Mouse (Mus musculus): ENCODE results near the gene Rnps1.
"Not testable (repeated sequence)": the region's sequence is repeated elsewhere in the genome, so short reads cannot be mapped to it uniquely, and the experiment has no call there.

Gene Rnps1

DNA sequence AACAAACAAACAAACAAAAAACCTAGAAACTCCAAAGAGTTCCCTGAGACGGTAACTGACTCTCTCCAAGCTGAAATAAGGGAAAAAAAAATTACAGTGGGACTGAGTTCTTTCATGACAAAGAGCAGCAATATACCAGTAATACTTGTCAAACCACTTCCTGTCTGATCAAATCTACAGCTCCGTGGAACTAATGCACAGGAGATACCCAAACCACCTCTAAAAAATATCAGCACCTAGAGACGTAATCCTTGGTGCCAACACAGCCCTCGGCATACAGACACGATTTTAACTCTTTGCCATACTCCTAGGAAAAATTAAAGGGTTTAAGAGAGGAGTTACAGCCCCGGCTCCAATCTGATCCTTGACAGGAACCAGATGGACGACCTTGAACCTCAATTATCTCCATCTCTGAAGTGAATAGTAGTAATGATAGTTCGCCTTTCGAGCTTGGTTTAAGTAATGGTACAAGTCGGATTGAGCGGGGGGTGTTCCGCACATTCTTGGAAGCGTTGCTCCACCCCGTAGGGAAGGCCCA lies 39.9 kb downstream of the Rnps1 start:
- Histone ChIP-seq H3K9me3 (ENCODE audit: low read length) (no peaks in the 10 kb centered on the region), H3K27me3 (ENCODE audit: insufficient read depth, low read length) (no peaks in the 10 kb centered on the region), H3K36me3 (ENCODE audit: insufficient read depth, low read length) (peaks cover 34% of the 10 kb centered on the region), H3K4me3 (replicated peaks; ENCODE audit: low read length) (peak overlapping the region; percentile 97), H3K4me1 (replicated peaks; ENCODE audit: low read depth, low read length) (peaks cover 18% of the 10 kb centered on the region)
- TF ChIP-seq POU5F1 (IDR thresholded peaks at IDR 0.05; ENCODE audit: borderline replicate concordance, low read length) = no peak
- no peak for TF ChIP-seq CTCF (conservative IDR thresholded peaks at IDR 0.05; ENCODE audit: low read length)
- TF ChIP-seq NANOG (IDR thresholded peaks at IDR 0.05; ENCODE audit: borderline replicate concordance, low read length) = no peak

GRCm38 (mm10) chr17:24454756-24455522 lies 40.6 kb downstream of the Rnps1 start:
- no peaks in the 10 kb centered on the region for H3K27me3 ChIP-seq (ENCODE audit: insufficient read depth, low read length)
- H3K4me3 ChIP-seq (replicated peaks; ENCODE audit: low read length) = peak overlapping the region; percentile 97
- H3K9me3 ChIP-seq (ENCODE audit: low read length) = no peaks in the 10 kb centered on the region
- peaks cover 27% of the 10 kb centered on the region for H3K36me3 ChIP-seq (ENCODE audit: insufficient read depth, low read length)
- TF ChIP-seq CTCF (conservative IDR thresholded peaks at IDR 0.05; ENCODE audit: low read length) (no peak), POU5F1 (IDR thresholded peaks at IDR 0.05; ENCODE audit: borderline replicate concordance, low read length) (no peak), NANOG (IDR thresholded peaks at IDR 0.05; ENCODE audit: borderline replicate concordance, low read length) (no peak)
- peaks cover 18% of the 10 kb centered on the region for H3K4me1 ChIP-seq (replicated peaks; ENCODE audit: low read depth, low read length)

DNA sequence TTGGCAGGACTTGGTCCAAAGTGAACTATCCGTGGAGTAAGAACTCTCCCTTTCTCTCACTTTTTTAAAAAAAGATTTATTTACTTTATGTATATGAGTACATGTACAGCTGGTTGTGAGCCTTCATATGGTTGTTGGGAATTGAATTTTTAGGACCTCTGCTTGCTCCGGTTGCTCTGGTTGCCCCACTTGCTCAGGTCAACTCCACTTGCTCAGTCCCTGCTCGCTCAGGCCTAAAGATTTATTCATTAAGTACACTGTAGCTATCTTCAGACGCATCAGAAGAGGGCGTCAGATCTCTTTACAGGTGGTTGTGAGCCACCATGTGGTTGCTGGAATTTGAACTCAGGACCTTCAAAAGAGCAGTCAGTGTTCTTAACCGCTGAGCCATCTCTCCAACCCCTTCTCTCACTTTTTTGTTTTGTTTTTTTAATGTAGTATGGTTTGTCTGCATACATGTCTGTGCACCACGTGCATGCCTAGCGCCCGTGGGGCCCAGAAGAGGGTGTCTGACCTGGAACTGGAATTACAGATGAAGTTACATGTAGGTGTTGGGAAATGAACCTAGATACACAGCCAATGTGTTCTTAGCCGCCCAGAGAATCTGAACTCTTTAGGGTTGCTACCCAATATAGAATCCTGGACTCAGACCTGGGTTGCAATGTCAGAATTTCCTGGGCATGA lies 41.3 kb downstream of the Rnps1 start:
- H3K4me3 ChIP-seq (replicated peaks; ENCODE audit: low read length) = peak overlapping the region; percentile 35; the same call in 1 of the 2 replicates
- not testable (repeated sequence) for H3K27me3 ChIP-seq (ENCODE audit: insufficient read depth, low read length); H3K9me3 ChIP-seq (ENCODE audit: low read length)
- peaks cover 20% of the 10 kb centered on the region for H3K36me3 ChIP-seq (ENCODE audit: insufficient read depth, low read length)
- peaks cover 18% of the 10 kb centered on the region for H3K4me1 ChIP-seq (replicated peaks; ENCODE audit: low read depth, low read length)

DNA sequence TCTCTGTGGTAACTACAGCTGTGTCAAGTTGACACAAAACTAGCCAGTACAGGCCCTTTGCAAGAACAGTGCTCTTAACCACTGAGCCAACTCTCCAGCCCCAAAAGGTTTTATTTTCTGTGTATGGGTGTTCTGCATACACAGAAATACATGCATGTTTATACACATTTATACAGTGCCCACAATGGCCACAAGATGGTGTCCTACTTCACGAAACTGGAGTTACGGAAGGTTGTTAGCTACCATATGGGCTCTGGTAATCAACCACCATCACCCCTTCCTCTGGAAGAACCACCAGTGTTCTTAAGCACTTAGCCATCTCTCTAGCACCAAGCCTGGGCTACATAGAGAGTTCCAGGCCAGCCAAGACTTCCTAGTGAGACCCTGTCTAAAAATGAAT lies 47.2 kb downstream of the Rnps1 start:
- peaks cover 14% of the 10 kb centered on the region for H3K4me1 ChIP-seq (replicated peaks; ENCODE audit: low read depth, low read length)
- no peak overlapping the region for H3K4me3 ChIP-seq (replicated peaks; ENCODE audit: low read length)
- H3K36me3 ChIP-seq (ENCODE audit: insufficient read depth, low read length) = peaks cover 17% of the 10 kb centered on the region
- H3K27me3 ChIP-seq (ENCODE audit: insufficient read depth, low read length) = no peaks in the 10 kb centered on the region
- TF ChIP-seq NANOG (IDR thresholded peaks at IDR 0.05; ENCODE audit: borderline replicate concordance, low read length) (no peak), CTCF (conservative IDR thresholded peaks at IDR 0.05; ENCODE audit: low read length) (peak; percentile 53)
- H3K9me3 ChIP-seq (ENCODE audit: low read length) = no peaks in the 10 kb centered on the region

DNA sequence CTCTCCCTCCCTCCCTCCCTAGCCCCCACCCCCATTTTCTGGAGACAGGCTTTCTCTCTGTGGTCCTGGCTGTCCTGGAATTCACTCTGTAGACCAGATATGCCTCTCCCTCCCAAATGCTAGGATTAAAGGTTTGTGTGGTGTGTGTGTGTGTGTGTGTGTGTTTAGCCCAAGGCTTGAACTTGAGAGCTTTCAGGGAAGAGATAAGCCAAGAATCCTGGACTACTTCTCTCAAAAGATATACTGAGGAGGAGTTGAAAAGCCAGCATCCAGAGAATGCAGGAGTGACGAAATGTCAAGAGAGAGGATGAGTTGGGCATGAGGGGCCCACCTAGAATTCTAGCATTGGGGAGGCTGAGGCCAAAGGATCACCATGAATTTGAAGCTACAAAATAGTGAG lies 48.6 kb downstream of the Rnps1 start:
- Histone ChIP-seq H3K36me3 (ENCODE audit: insufficient read depth, low read length) (peaks cover 22% of the 10 kb centered on the region), H3K4me1 (replicated peaks; ENCODE audit: low read depth, low read length) (peaks cover 14% of the 10 kb centered on the region), H3K9me3 (ENCODE audit: low read length) (no peaks in the 10 kb centered on the region), H3K27me3 (ENCODE audit: insufficient read depth, low read length) (no peaks in the 10 kb centered on the region), H3K4me3 (replicated peaks; ENCODE audit: low read length) (no peak overlapping the region)
- TF ChIP-seq NANOG (IDR thresholded peaks at IDR 0.05; ENCODE audit: borderline replicate concordance, low read length) (no peak), POU5F1 (IDR thresholded peaks at IDR 0.05; ENCODE audit: borderline replicate concordance, low read length) (no peak), CTCF (conservative IDR thresholded peaks at IDR 0.05; ENCODE audit: low read length) (no peak)

DNA sequence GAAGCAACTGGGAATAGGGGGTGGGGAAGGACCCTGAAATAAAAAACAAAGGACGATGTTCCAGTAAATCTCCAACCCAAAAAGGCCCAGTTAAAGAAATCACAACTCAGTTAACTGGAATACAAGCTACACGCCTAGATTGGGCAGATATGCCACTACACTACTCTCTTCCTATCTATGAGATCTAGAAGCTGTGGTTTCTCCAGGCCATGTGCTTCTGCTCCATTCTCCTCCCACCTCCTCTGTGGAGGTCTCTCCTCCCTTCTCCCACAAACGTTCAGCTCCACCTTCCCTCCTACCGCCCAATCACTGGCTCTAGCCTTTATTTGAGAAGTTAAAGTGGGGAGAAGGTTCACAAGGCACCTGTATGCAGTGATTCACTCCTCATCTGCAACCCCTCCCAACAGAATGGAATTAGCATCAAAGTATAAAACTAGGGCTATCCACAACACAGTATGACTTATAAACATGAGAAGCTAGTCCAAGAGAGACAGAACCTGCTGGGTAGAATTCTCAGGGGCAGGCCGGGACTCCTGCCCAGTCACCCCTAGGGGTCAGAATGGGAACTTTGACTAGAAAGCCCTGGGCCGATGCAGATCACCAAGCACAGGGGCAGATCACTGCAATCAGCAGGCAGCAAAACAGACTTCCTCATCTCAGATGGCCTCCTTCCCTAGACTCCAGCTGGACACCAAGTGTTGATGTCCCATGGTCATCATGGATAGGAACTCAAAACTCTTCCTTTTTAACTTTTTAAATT lies 49.2 kb downstream of the Rnps1 start:
- Histone ChIP-seq H3K4me1 (replicated peaks; ENCODE audit: low read depth, low read length) (peaks cover 17% of the 10 kb centered on the region), H3K4me3 (replicated peaks; ENCODE audit: low read length) (no peak overlapping the region), H3K27me3 (ENCODE audit: insufficient read depth, low read length) (no peaks in the 10 kb centered on the region), H3K9me3 (ENCODE audit: low read length) (no peaks in the 10 kb centered on the region), H3K36me3 (ENCODE audit: insufficient read depth, low read length) (peaks cover 22% of the 10 kb centered on the region)
- TF ChIP-seq CTCF (conservative IDR thresholded peaks at IDR 0.05; ENCODE audit: low read length) (peak; percentile 44), POU5F1 (IDR thresholded peaks at IDR 0.05; ENCODE audit: borderline replicate concordance, low read length) (no peak), NANOG (IDR thresholded peaks at IDR 0.05; ENCODE audit: borderline replicate concordance, low read length) (no peak)

DNA sequence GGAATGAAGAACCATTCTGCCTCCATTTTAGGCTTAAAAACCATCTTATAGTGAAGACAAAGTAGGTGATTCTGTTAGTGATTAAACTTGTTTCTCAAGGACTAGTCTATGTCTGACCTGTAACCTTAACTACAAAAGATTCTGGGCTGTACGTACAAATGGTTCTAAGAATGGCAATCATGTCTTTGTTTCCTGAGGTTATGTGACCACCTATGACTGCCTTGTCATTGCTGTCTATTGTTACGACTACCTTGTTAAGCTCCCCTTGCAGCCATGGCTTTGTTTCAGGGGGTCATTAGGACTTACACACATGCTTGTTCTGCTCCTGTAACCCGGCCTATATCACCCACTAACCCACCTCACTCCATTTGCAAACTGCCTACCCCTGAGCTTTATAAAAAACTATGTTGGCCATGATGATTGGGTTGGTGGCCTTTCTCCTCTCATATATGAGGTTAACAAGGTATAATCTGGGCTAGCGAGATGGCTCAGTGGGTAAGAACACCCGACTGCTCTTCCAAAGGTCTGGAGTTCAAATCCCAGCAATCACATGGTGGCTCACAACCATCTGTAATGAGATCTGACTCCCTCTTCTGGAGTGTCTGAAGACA lies 54.4 kb downstream of the Rnps1 start:
- Histone ChIP-seq H3K27me3 (ENCODE audit: insufficient read depth, low read length) (no peaks in the 10 kb centered on the region), H3K9me3 (ENCODE audit: low read length) (no peaks in the 10 kb centered on the region), H3K36me3 (ENCODE audit: insufficient read depth, low read length) (peaks cover 50% of the 10 kb centered on the region), H3K4me3 (replicated peaks; ENCODE audit: low read length) (no peak overlapping the region), H3K4me1 (replicated peaks; ENCODE audit: low read depth, low read length) (peaks cover 39% of the 10 kb centered on the region)
- TF ChIP-seq NANOG (IDR thresholded peaks at IDR 0.05; ENCODE audit: borderline replicate concordance, low read length) = no peak; the same call in 1 of the 2 replicates

- Histone ChIP-seq H3K4me1 (replicated peaks; ENCODE audit: low read depth, low read length) (peaks cover 44% of the 10 kb centered on the region), H3K27me3 (ENCODE audit: insufficient read depth, low read length) (no peaks in the 10 kb centered on the region), H3K36me3 (ENCODE audit: insufficient read depth, low read length) (peaks cover 57% of the 10 kb centered on the region), H3K9me3 (ENCODE audit: low read length) (no peaks in the 10 kb centered on the region), H3K4me3 (replicated peaks; ENCODE audit: low read length) (peak overlapping the region; percentile 96)
- TF ChIP-seq POU5F1 (IDR thresholded peaks at IDR 0.05; ENCODE audit: borderline replicate concordance, low read length) = no peak
- TF ChIP-seq CTCF (conservative IDR thresholded peaks at IDR 0.05; ENCODE audit: low read length) = no peak
- no peak for TF ChIP-seq NANOG (IDR thresholded peaks at IDR 0.05; ENCODE audit: borderline replicate concordance, low read length)
Observed at GRCm38 (mm10) chr17:24469336-24469909, 55.1 kb downstream of the Rnps1 start.

Measured in E14TG2a.4 (cell line).